Mouse (Mus musculus) limb, embryonic 15.5 days (tissue): ENCODE data around the gene Apoc4. TPM values are rescaled to one million over a fixed set of nuclear protein-coding genes. Genes with fewer than 3 reads are reported as not detected.

Experiments
- ATAC-seq: fragments of 200-750 bp; cut with Nextera tagmentation; 2 replicates; pipeline ENCODE4 v1.8.0; 2017; ENCODE audit warnings: low read depth, moderate TSS enrichment; ENCODE audit not compliant: insufficient number of reproducible peaks, low FRiP score, low TSS enrichment
- H3K27ac ChIP-seq: fragments of 300-500 bp; sonication (generic); 2 replicates; pipeline ENCODE4 v1.5.1; 2015; ENCODE audit warnings: moderate library complexity, mild to moderate bottlenecking, inconsistent platforms
- H3K27me3 ChIP-seq: fragments of 300-500 bp; sonication (generic); 2 replicates; pipeline ENCODE4 v1.6.1; 2015; ENCODE audit warnings: inconsistent platforms
- H3K36me3 ChIP-seq: fragments of 300-500 bp; sonication (generic); 2 replicates; pipeline ENCODE4 v1.6.1; 2015; ENCODE audit warnings: inconsistent platforms
- H3K4me1 ChIP-seq: fragments of 300-500 bp; sonication (generic); 2 replicates; pipeline ENCODE4 v1.6.1; 2015; ENCODE audit warnings: inconsistent platforms
- H3K4me2 ChIP-seq: fragments of 300-500 bp; sonication (generic); 2 replicates; pipeline ENCODE4 v1.6.1; 2015; ENCODE audit warnings: mild to moderate bottlenecking, inconsistent platforms
- H3K4me3 ChIP-seq: fragments of 300-500 bp; sonication (generic); 2 replicates; pipeline ENCODE4 v1.5.1; 2015; ENCODE audit warnings: mild to moderate bottlenecking, inconsistent platforms
- H3K9ac ChIP-seq: fragments of 300-500 bp; sonication (generic); 2 replicates; pipeline ENCODE4 v1.6.1; 2015; ENCODE audit warnings: inconsistent platforms
- H3K9me3 ChIP-seq: fragments of 300-500 bp; sonication (generic); 2 replicates; pipeline ENCODE4 v1.6.1; 2016; ENCODE audit warnings: inconsistent platforms
- WGBS: fragments of 180-500 bp; shearing (Covaris S2); methylation state at CpG from one replicate; pipeline ENCODE4 v1.1.7; 2015; 5-methylcytosine and 5-hydroxymethylcytosine counted together
- polyA plus RNA-seq: library from polyadenylated mRNA; unstranded; fragments of >200 nt; fragmentation: Nextera tagmentation; extraction: Ambion mirVana; gene quantifications from 2 replicates; pipeline ENCODE4 v1.2.1, GENCODE M21; 2015

The Apoc4 gene
- 0.41 TPM in 1 of 2 replicates, not detected in the other for polyA plus RNA-seq

DNA sequence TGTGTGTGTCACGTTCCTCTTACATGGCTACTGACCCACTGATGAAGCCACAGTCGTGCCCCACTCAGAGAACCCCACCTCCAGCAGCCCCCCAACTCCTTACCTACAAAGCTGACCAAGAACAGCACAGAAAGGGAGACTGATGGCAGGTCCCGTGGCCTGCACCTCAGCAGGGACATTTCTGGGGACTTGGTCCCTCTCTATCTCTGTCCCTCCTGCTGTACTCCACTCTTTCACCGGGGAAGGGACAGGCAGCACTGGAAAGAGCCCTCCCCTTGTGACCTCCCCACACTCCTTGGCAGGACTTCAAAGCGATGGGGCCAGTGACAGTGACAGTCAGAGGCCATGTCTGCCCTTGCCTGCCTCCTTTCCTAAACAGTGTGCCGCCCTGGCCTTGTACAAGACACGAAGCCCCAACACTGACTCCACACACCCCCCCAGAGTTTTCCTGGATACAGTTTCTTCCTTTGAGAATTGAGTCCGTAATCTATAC lies at the start of gene Apoc4, which contains the start of gene Gm44805:
Gene Apoc4, minus strand, starts transcription at position 278 of the 493 bp plus-strand sequence.
Gene Gm44805, minus strand, starts transcription at position 222 of the 493 bp plus-strand sequence.
- Histone ChIP-seq H3K9me3 (no peaks in the 10 kb centered on the region), H3K36me3 (no peaks in the 10 kb centered on the region), H3K4me1 (no peaks in the 10 kb centered on the region), H3K4me3 (no peak within 1 kb of the TSS), H3K27ac (no peak within 1 kb of the TSS), H3K4me2 (no peak within 1 kb of the TSS), H3K27me3 (no peaks in the 10 kb centered on the region), H3K9ac (no peak within 1 kb of the TSS)
- WGBS = 59% methylated on average over 8 of the region's 8 CpGs
- ATAC-seq = no peak

DNA sequence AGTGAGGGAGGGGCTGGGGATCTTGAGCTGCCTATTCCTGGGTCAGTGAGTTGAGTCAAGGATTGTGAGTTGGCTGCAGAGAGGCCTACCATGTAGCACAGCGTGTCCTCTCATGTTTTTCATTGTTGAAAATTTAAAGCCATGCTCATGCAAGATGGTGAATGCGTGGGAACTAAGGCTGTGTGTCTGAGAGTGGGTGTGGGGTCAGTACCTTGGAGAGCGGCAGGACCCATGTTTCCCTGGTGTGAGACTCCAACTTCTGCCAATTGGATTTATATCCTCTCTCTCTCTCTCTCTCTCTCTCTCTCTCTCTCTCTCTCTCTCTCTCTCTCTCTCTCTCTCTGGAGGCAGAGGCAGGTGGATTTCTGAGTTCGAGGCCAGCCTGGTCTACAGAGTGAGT lies 45.3 kb upstream of the Apoc4 start:
- Histone ChIP-seq H3K9me3 (peaks cover 2% of the 10 kb centered on the region; the same call in 1 of the 2 replicates), H3K4me1 (no peaks in the 10 kb centered on the region), H3K36me3 (peaks cover 94% of the 10 kb centered on the region), H3K4me3 (no peak overlapping the region), H3K27ac (no peak overlapping the region), H3K4me2 (no peak overlapping the region), H3K27me3 (no peaks in the 10 kb centered on the region), H3K9ac (no peak overlapping the region)
- no peak for ATAC-seq
- WGBS = 90% methylated on average over 4 of the region's 4 CpGs

DNA sequence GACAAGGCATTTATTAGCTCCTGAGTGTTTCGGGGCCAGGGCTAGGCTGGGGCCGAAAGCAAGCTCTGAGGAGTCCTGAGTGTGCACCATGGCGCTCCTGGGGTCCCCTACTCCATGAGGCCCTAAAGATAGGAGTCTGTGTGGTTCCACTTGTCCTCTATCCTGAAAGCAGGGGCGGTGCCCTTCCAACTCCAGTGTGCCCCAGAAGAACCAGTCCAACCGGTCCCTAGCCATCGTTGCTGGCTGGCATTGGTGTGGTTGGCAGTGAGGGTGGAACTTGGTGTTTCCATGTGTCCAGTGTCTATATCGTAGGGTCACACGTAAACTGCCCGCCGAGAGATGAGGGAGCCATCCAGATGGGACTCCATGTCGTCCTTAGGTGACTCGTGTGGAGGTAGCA lies 42.9 kb upstream of the Apoc4 start:
- H3K4me1 ChIP-seq = no peaks in the 10 kb centered on the region
- H3K27ac ChIP-seq = no peak overlapping the region
- no peaks in the 10 kb centered on the region for H3K27me3 ChIP-seq
- ATAC-seq = no peak
- no peak overlapping the region for H3K9ac ChIP-seq
- WGBS = 89% methylated on average over 12 of the region's 12 CpGs
- no peak overlapping the region for H3K4me2 ChIP-seq
- peaks cover 94% of the 10 kb centered on the region for H3K36me3 ChIP-seq
- H3K9me3 ChIP-seq = peaks cover 14% of the 10 kb centered on the region; the same call in 1 of the 2 replicates
- no peak overlapping the region for H3K4me3 ChIP-seq

DNA sequence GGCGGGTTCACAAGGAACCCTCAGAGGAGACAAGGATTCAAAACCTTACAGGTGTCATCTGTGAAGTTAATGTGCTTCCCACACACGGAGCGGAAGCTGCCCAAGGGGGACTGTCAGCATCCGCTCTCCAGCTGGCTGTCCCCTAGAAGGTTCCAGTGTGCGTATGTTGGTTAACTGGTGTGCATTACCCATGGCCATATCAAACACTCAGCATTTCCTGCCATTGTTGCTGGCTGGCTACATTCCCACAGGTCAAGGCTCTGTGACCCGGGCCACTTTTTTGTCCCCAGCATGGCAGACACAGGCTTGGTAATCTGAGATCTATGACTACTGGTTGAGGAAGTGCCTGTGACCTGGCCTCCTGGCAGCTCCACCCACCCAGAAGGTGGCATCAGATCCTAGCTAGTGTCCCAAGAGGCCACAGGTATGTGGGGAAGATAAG lies 41.5 kb upstream of the Apoc4 start:
- Histone ChIP-seq H3K27me3 (no peaks in the 10 kb centered on the region), H3K4me2 (no peak overlapping the region), H3K27ac (no peak overlapping the region), H3K4me1 (no peaks in the 10 kb centered on the region), H3K9ac (no peak overlapping the region), H3K9me3 (peaks cover 14% of the 10 kb centered on the region; the same call in 1 of the 2 replicates), H3K4me3 (no peak overlapping the region), H3K36me3 (peaks cover 84% of the 10 kb centered on the region)
- WGBS = 90% methylated on average over 6 of the region's 6 CpGs
- ATAC-seq = no peak

DNA sequence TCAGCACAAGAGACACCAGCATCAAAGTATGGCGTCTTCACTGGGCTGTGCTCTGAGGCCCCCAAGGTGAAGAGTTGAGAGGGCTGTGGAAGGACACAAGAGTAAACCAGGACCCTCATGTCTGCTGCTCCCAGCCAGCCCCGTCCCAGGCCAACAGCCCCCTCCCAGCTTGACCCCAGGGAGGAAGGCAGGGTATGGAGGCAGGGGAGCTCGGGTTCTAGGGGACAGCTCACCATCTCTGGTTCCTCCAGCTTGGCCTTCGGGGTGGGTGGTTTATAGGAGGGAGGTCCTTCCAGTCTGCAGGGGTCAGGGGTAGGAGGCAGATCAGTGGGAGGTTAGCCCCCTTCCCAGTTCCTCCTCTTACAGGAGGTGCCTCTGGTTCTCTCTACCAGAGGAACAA lies 37.9 kb upstream of the Apoc4 start:
- H3K9me3 ChIP-seq = peaks cover 14% of the 10 kb centered on the region; the same call in 1 of the 2 replicates
- no peak overlapping the region for H3K4me3 ChIP-seq
- H3K4me1 ChIP-seq = peaks cover 15% of the 10 kb centered on the region
- no peak overlapping the region for H3K4me2 ChIP-seq
- H3K36me3 ChIP-seq = peaks cover 62% of the 10 kb centered on the region
- no peaks in the 10 kb centered on the region for H3K27me3 ChIP-seq
- ATAC-seq = no peak
- no peak overlapping the region for H3K9ac ChIP-seq
- WGBS = 91% methylated on average over 4 of the region's 4 CpGs
- no peak overlapping the region for H3K27ac ChIP-seq

DNA sequence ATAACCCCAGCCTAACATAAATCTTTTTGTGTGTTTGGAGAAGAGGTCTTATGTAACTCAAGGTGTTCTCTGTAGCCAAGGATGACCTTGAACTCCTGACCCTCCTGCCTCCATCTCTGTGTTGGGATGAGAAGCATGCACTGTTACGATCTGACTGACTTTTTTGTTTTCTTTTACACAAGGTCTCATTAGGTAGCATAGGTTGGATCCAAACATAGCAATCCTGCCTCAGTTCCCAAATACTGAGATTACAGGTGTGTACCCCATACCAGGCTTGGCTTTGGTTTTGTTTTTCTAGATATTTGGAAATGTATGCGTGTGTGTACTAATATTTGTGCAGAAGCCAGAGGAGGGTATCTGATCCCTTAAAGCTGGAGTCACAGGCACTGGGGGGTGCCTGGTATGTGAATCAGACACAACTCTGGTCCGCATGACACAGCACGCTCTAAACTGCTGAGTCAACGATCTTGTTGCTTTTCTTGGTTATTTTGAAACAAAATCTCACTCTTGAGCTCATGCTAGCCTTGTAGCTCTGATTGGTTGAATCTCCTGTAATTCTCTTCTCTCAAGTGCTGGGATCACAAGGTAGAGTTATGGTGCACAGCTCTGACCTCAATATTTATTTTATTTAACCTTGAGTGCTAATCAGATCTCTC lies 37.1 kb upstream of the Apoc4 start:
- H3K27me3 ChIP-seq = no peaks in the 10 kb centered on the region
- ATAC-seq = no peak
- H3K4me1 ChIP-seq = peaks cover 23% of the 10 kb centered on the region
- H3K27ac ChIP-seq = no peak overlapping the region
- H3K4me2 ChIP-seq = no peak overlapping the region
- H3K9me3 ChIP-seq = peaks cover 14% of the 10 kb centered on the region; the same call in 1 of the 2 replicates
- H3K36me3 ChIP-seq = peaks cover 59% of the 10 kb centered on the region
- 92% methylated on average over 5 of the region's 5 CpGs for whole genome bisulfite sequencing
- H3K9ac ChIP-seq = no peak overlapping the region
- H3K4me3 ChIP-seq = no peak overlapping the region

DNA sequence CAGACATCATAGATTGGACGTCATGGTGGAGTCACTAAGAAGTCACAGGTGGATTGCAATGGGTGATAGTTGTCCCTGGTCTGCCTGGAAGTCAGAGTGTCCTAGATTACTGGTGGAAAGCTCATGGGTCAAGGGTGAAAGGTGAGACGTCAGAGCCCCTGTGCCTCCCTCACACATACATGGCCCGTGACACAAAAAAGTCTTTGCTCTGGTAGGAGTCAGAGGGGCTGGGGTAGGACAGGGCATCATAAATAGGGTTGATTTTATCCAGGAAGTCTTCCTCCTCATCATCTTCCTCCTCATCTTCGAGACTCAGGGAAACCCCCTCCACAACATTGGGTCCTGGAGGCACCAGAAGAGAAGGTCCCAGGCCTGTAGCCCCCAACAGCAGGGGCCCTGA lies 36.1 kb upstream of the Apoc4 start:
- 88% methylated on average over 4 of the region's 4 CpGs for WGBS
- H3K36me3 ChIP-seq = peaks cover 57% of the 10 kb centered on the region
- no peak for ATAC-seq

DNA sequence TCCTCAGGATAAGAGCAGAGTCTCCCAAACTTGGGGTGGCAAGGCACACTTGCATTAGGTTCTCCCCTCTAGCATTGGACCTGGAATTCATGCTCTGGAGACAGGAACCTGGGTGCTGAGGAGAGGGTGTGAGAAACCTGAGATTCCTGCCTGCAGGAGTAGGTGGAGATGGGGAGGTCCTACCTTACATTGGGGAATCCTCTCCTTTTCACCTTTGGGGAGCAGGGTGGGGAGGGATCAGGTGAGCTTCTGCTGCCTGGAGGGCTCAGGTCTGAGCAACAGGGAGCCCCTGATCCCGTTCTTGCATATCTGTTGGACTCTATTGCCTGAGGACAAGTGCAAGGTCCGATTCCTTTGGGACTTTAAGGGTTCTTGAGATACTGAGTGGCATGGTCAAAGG lies 35.5 kb upstream of the Apoc4 start:
- Histone ChIP-seq H3K9me3 (peaks cover 14% of the 10 kb centered on the region; the same call in 1 of the 2 replicates), H3K27ac (peak overlapping the region; percentile 85; the same call in 1 of the 2 replicates), H3K4me1 (peaks cover 24% of the 10 kb centered on the region), H3K4me2 (peak overlapping the region; percentile 68), H3K9ac (no peak overlapping the region), H3K4me3 (no peak overlapping the region; the same call in 1 of the 2 replicates), H3K27me3 (no peaks in the 10 kb centered on the region), H3K36me3 (peaks cover 58% of the 10 kb centered on the region)
- no peak for ATAC-seq
- 74% methylated on average over 2 of the region's 2 CpGs for WGBS

More for the DNA sequence above, 36.1 kb upstream of the Apoc4 start:
- peaks cover 14% of the 10 kb centered on the region; the same call in 1 of the 2 replicates for H3K9me3 ChIP-seq
- no peak overlapping the region for H3K4me3 ChIP-seq
- peaks cover 24% of the 10 kb centered on the region for H3K4me1 ChIP-seq
- H3K27me3 ChIP-seq = no peaks in the 10 kb centered on the region
- H3K9ac ChIP-seq = no peak overlapping the region
- no peak overlapping the region for H3K27ac ChIP-seq
- no peak overlapping the region for H3K4me2 ChIP-seq

DNA sequence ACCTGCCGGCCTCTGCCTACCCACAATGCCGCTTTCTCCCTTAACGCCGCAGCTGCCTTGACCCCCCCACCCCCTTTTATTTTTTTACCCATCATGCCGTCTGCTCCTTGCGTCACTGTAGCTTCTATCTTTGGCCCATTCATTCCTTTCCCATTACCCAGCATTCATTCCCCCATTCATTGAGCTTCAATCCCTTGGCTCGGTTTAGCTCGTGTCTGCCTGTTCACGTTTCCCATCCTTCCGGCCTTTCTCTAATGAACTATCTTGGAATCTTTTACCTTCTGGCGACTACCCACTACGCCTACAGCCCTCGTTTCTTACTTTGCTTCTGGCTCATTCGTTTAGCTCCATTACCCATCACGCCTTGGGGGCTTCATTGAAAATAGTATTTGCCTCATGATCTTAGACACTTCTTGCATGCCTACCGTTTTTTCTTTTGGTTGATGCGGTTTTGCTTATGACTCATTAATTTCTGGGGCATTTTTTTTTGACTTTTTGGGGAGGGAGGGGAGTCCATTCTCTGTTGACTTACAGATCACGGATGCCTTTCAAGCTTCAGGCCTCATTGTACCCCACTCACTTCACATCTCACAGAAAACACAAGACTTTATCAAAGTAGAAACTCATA lies 34.9 kb upstream of the Apoc4 start:
- ATAC-seq = no peak
- peak overlapping the region; percentile 100 for H3K4me3 ChIP-seq
- peaks cover 8% of the 10 kb centered on the region; the same call in 1 of the 2 replicates for H3K9me3 ChIP-seq
- peak overlapping the region; percentile 68 for H3K4me2 ChIP-seq
- peaks cover 24% of the 10 kb centered on the region for H3K4me1 ChIP-seq
- WGBS = 5% methylated on average over 18 of the region's 18 CpGs
- H3K27me3 ChIP-seq = no peaks in the 10 kb centered on the region
- H3K27ac ChIP-seq = peak overlapping the region; percentile 85
- H3K9ac ChIP-seq = peak overlapping the region; percentile 28; the same call in 1 of the 2 replicates
- H3K36me3 ChIP-seq = peaks cover 58% of the 10 kb centered on the region

DNA sequence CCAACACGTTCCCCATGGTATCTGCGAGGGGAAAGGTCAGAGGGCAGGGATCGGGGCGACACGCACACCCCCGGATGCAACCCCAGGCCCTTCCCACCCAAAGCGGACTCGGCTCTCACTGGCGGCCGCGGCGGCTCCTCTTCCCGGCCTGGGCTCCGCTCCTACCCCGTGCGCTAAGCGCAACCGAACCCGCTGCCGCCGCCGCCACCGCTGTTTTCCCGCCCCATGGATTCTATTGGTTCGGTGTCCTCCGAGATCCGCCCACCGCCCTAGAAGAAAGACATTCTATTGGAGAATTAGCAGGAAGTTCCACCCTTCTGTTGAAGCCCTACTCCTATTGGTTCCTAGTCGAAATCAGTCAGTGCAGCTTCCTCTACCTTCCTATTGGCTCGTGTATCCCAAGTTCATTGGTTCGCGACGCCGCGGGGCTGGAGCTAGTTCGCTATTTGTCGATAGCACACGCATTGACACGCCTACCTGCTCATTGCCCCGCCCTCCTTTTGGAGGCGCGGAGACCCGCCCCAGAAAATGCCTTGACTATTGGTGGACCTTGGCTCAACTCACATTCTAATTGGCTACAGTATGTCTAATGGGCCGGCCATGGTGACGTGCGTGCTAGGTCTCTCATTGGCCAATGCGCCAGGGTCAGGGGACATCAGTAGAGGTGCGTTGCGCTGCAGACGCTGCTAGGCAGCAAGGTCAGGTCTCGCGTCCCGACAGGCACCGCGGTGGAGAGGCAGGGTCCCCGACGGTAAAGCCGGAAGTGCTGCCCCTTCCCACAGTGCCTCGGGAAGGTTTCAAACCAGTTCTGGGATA lies 34.2 kb upstream of the Apoc4 start, which contains the start of gene Tomm40:
Gene Tomm40, minus strand, starts transcription at position 200 of the 816 bp plus-strand sequence.
- H3K9ac ChIP-seq = peak within 1 kb of the TSS; percentile 95
- peaks cover 56% of the 10 kb centered on the region for H3K36me3 ChIP-seq
- under 1% methylated on average over 59 of the region's 59 CpGs for WGBS
- peak within 1 kb of the TSS; percentile 87 for H3K4me2 ChIP-seq
- ATAC-seq = peak; percentile 99
- H3K4me3 ChIP-seq = peak within 1 kb of the TSS; percentile 100
- peaks cover 24% of the 10 kb centered on the region for H3K4me1 ChIP-seq
- H3K9me3 ChIP-seq = 0 out of 2 replicates have a peak, but pooled peaks cover under 1% of the 10 kb centered on the region
- no peaks in the 10 kb centered on the region for H3K27me3 ChIP-seq
- H3K27ac ChIP-seq = peak within 1 kb of the TSS; percentile 85

DNA sequence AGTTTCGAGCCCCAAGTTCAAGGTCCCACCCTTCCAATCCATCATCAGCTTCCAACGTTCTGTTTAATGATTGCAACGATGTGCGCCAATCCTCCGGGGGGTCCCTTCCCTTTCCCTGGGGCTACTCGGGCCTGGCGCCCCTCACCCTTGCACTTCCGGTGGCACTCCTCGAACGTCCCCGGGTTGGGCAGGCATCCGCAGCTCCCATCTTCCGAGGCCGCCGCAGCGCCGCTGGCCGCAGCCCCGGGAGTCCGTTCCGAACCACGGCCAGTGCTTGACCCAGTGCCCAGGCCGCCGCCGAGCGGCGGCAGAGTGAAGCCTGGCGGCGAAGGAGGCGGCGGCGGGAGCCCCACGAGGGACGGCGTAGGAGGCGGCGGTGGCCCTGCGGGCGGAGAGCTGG lies 33.6 kb upstream of the Apoc4 start:
- peaks cover 54% of the 10 kb centered on the region for H3K36me3 ChIP-seq
- peak overlapping the region; percentile 87 for H3K4me2 ChIP-seq
- H3K4me1 ChIP-seq = peaks cover 24% of the 10 kb centered on the region
- WGBS = under 1% methylated on average over 39 of the region's 39 CpGs
- ATAC-seq = no peak
- peak overlapping the region; percentile 62 for H3K27ac ChIP-seq
- no peaks in the 10 kb centered on the region for H3K27me3 ChIP-seq
- peak overlapping the region; percentile 100 for H3K4me3 ChIP-seq
- H3K9me3 ChIP-seq = no peaks in the 10 kb centered on the region
- H3K9ac ChIP-seq = peak overlapping the region; percentile 95
